Mouse (Mus musculus): ENCODE data around the gene Timeless. TPM values are rescaled to one million over a fixed set of nuclear protein-coding genes. Genes with fewer than 3 reads are reported as not detected.
A peak's percentile ranks its signal among the peaks of the same experiment; 100 is the strongest.

The Timeless gene
- polyA plus RNA-seq, 1 experiment from 2014 or later, result 37.6 TPM

DNA sequence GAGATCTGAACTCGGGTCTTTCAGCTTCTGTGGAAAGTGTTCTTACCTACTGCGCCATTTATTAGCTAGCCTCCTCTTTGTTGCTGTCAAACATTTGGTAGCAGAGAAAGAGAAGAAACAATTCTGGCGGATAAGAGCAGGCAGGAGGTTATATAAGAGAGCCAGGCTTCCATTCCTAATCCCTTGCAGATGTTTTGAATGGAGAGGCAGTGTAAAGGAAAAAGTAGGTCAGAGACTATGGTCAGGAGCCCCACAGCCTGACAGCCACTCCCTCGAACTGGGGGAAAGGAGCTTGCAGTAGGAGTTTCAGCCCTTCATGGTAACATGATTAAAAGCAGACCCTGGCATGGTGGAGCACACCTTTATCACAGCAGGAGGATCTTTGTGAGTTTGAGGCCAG is 4.5 kb downstream of the Timeless start:
- H3K27me3 ChIP-seq (replicated peaks), result no peaks in the 10 kb centered on the region
- WGBS, result 75% methylated on average over 4 of the region's 4 CpGs
- peaks cover 13% of the 10 kb centered on the region for H3K4me1 ChIP-seq (replicated peaks)
- no peaks in the 10 kb centered on the region for H3K9me3 ChIP-seq (replicated peaks)
- ATAC-seq (ENCODE audit: insufficient number of reproducible peaks, low FRiP score), result no peak
- peaks cover 24% of the 10 kb centered on the region for H3K36me3 ChIP-seq
- H3K9ac ChIP-seq, result no peak overlapping the region
- no peak overlapping the region for H3K4me3 ChIP-seq
- no peak overlapping the region for H3K27ac ChIP-seq (ENCODE audit: poor library complexity, severe bottlenecking)
- no peak overlapping the region for H3K4me2 ChIP-seq

GRCm38 (mm10) chr10:128237807-128238480 is 6.1 kb downstream of the Timeless start:
- 81% methylated on average over 15 of the region's 15 CpGs for WGBS
- H3K36me3 ChIP-seq, result peaks cover 40% of the 10 kb centered on the region
- no peaks in the 10 kb centered on the region for H3K9me3 ChIP-seq (replicated peaks)
- H3K4me3 ChIP-seq, result no peak overlapping the region
- H3K27ac ChIP-seq (ENCODE audit: poor library complexity, severe bottlenecking), result no peak overlapping the region
- H3K27me3 ChIP-seq (replicated peaks), result no peaks in the 10 kb centered on the region
- H3K9ac ChIP-seq, result no peak overlapping the region
- H3K4me2 ChIP-seq, result no peak overlapping the region
- no peak for ATAC-seq (ENCODE audit: insufficient number of reproducible peaks, low FRiP score)
- H3K4me1 ChIP-seq (replicated peaks), result peaks cover 10% of the 10 kb centered on the region

DNA sequence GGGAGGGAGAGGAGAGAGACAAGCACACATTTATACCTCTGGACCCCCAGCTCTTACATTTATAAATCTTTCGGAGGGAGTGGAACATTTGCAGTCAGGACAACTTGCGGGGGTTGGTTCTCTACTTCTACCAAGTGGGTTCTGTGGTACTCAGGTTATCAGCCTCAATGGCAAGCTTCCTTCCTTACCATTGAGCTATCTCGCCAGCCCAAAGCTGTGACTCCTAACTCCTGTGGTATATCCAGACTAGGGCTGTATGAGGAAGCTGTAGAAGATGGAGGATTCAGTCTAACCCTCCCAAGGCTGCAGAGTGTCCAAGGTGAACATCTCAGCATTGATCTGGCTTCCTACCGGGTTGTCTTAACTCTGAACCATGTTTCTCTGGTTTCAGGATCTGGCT is 7.3 kb downstream of the Timeless start:
- no peaks in the 10 kb centered on the region for H3K27me3 ChIP-seq (replicated peaks)
- no peaks in the 10 kb centered on the region for H3K9me3 ChIP-seq (replicated peaks)
- H3K9ac ChIP-seq, result no peak overlapping the region
- H3K4me3 ChIP-seq, result no peak overlapping the region
- peaks cover 11% of the 10 kb centered on the region for H3K4me1 ChIP-seq (replicated peaks)
- no peak overlapping the region for H3K4me2 ChIP-seq
- no peak for ATAC-seq (ENCODE audit: insufficient number of reproducible peaks, low FRiP score)
- H3K36me3 ChIP-seq, result peaks cover 50% of the 10 kb centered on the region
- 82% methylated on average over 4 of the region's 4 CpGs for WGBS
- H3K27ac ChIP-seq (ENCODE audit: poor library complexity, severe bottlenecking), result no peak overlapping the region

- no peaks in the 10 kb centered on the region for H3K27me3 ChIP-seq (replicated peaks)
- WGBS, result 68% methylated on average over 18 of the region's 18 CpGs
- peaks cover 11% of the 10 kb centered on the region for H3K4me1 ChIP-seq (replicated peaks)
- no peak overlapping the region for H3K4me3 ChIP-seq
- no peak overlapping the region for H3K9ac ChIP-seq
- peaks cover 60% of the 10 kb centered on the region for H3K36me3 ChIP-seq
- ATAC-seq (ENCODE audit: insufficient number of reproducible peaks, low FRiP score), result no peak
- no peak overlapping the region for H3K4me2 ChIP-seq
- no peaks in the 10 kb centered on the region for H3K9me3 ChIP-seq (replicated peaks)
- H3K27ac ChIP-seq (ENCODE audit: poor library complexity, severe bottlenecking), result no peak overlapping the region
These were observed 8.3 kb downstream of the Timeless start for GRCm38 (mm10) chr10:128240131-128240530.

GRCm38 (mm10) chr10:128243252-128243651 is 11.4 kb downstream of the Timeless start:
- ATAC-seq (ENCODE audit: insufficient number of reproducible peaks, low FRiP score), result no peak
- Histone ChIP-seq H3K4me1 (replicated peaks) (peaks cover 10% of the 10 kb centered on the region; the same call in 1 of the 2 replicates), H3K27me3 (replicated peaks) (no peaks in the 10 kb centered on the region), H3K9ac (no peak overlapping the region), H3K36me3 (peaks cover 85% of the 10 kb centered on the region), H3K4me3 (no peak overlapping the region), H3K27ac (ENCODE audit: poor library complexity, severe bottlenecking) (no peak overlapping the region), H3K4me2 (no peak overlapping the region), H3K9me3 (replicated peaks) (no peaks in the 10 kb centered on the region)
- 91% methylated on average over 8 of the region's 8 CpGs for WGBS

DNA sequence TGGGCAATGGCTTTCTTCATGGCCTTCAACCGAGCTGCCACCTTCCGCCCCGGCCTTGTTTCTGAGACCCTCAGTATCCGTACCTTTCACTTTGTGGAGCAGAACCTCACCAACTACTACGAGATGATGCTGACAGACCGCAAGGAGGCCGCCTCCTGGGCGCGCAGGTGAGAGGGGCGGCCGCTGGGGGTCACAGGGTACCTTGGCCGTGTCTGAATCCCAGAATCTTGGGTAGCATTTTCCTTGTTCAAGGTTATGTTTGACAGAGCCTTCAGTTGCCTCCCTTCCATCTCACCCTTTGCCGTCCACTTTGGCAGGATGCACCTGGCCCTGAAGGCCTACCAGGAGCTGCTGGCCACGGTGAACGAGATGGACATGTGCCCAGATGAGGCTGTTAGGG is 12.3 kb downstream of the Timeless start:
- no peak for ATAC-seq (ENCODE audit: insufficient number of reproducible peaks, low FRiP score)
- Histone ChIP-seq H3K27ac (ENCODE audit: poor library complexity, severe bottlenecking) (no peak overlapping the region), H3K4me3 (no peak overlapping the region), H3K36me3 (peaks cover 92% of the 10 kb centered on the region), H3K9ac (no peak overlapping the region), H3K4me1 (replicated peaks) (peaks cover 10% of the 10 kb centered on the region; the same call in 1 of the 2 replicates), H3K4me2 (no peak overlapping the region), H3K27me3 (replicated peaks) (no peaks in the 10 kb centered on the region), H3K9me3 (replicated peaks) (no peaks in the 10 kb centered on the region)
- 92% methylated on average over 15 of the region's 15 CpGs for WGBS

GRCm38 (mm10) chr10:128247020-128247732 is 15.3 kb downstream of the Timeless start:
- H3K9ac ChIP-seq, result no peak overlapping the region
- no peaks in the 10 kb centered on the region for H3K9me3 ChIP-seq (replicated peaks)
- 74% methylated on average over 17 of the region's 17 CpGs for WGBS
- ATAC-seq (ENCODE audit: insufficient number of reproducible peaks, low FRiP score), result peak; percentile 72; the same call in 1 of the 2 replicates
- H3K4me2 ChIP-seq, result peak overlapping the region; percentile 42
- no peaks in the 10 kb centered on the region for H3K27me3 ChIP-seq (replicated peaks)
- 0 out of 2 replicates have a peak overlapping the region, but pooled peaks have one; percentile 15 for H3K4me3 ChIP-seq
- H3K4me1 ChIP-seq (replicated peaks), result peaks cover 10% of the 10 kb centered on the region; the same call in 1 of the 2 replicates
- peaks cover 97% of the 10 kb centered on the region for H3K36me3 ChIP-seq
- peak overlapping the region; percentile 76 for H3K27ac ChIP-seq (ENCODE audit: poor library complexity, severe bottlenecking)

DNA sequence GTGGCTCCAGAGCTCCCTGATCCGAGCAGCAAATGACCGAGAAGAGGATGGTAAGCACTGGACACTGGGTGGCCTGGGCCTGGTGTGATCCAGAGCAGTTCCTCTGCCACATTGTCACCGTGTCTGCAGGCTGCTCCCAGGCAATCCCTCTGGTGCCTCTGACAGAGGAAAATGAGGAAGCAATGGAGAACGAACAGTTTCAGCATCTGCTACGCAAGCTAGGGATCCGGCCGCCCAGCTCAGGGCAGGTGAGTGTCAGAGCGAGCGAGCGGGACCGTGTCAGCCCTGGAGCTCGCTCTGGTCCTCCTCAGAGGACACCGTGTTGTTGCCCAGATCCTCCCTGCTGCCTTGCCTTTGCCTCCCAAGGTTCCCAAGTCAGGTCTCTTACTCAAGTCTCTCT is 18.7 kb downstream of the Timeless start:
- ATAC-seq (ENCODE audit: insufficient number of reproducible peaks, low FRiP score), result no peak
- H3K36me3 ChIP-seq, result peaks cover 78% of the 10 kb centered on the region
- H3K9ac ChIP-seq, result no peak overlapping the region

GRCm38 (mm10) chr10:128253677-128254255 is 21.9 kb downstream of the Timeless start, which contains the start of gene Apon:
TSS of gene Apon (plus strand) at chr10:128254096.
- WGBS, result 79% methylated on average over 4 of the region's 4 CpGs
- no peaks in the 10 kb centered on the region for H3K9me3 ChIP-seq (replicated peaks)
- H3K9ac ChIP-seq, result no peak within 1 kb of the TSS
- H3K27me3 ChIP-seq (replicated peaks), result no peaks in the 10 kb centered on the region
- ATAC-seq (ENCODE audit: insufficient number of reproducible peaks, low FRiP score), result no peak
- H3K4me2 ChIP-seq, result no peak within 1 kb of the TSS
- peaks cover 46% of the 10 kb centered on the region for H3K36me3 ChIP-seq
- H3K4me1 ChIP-seq (replicated peaks), result no peaks in the 10 kb centered on the region
- H3K4me3 ChIP-seq, result no peak within 1 kb of the TSS
- no peak within 1 kb of the TSS for H3K27ac ChIP-seq (ENCODE audit: poor library complexity, severe bottlenecking)

More for the DNA sequence above, 18.7 kb downstream of the Timeless start:
- no peak overlapping the region for H3K4me2 ChIP-seq
- H3K9me3 ChIP-seq (replicated peaks), result no peaks in the 10 kb centered on the region
- no peaks in the 10 kb centered on the region for H3K27me3 ChIP-seq (replicated peaks)
- no peak overlapping the region for H3K27ac ChIP-seq (ENCODE audit: poor library complexity, severe bottlenecking)
- H3K4me3 ChIP-seq, result no peak overlapping the region
- 0 out of 2 replicates have a peak, but pooled peaks cover 5% of the 10 kb centered on the region for H3K4me1 ChIP-seq (replicated peaks)
- WGBS, result 95% methylated on average over 13 of the region's 13 CpGs

DNA sequence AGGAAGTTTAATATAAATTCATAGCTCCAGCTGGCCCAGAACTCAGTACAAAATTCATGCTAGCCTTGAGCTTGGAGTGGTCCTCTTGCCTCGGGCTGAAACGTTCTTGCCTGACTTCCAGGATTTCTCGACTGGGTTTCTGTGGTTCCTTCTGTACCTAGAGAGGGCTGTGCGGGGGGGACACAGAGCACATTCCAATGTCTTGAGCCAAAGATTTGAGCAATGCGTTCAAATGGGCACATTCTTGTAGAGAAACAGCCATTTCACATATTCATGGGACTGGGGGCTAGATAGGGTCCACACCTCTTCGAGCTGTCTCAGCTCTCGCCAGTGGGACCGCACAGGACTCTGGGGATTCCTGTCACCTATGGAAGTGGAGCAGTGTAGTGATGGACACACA is 24.1 kb downstream of the Timeless start:
- Histone ChIP-seq H3K27me3 (replicated peaks) (no peaks in the 10 kb centered on the region), H3K9ac (no peak overlapping the region), H3K4me2 (no peak overlapping the region), H3K4me1 (replicated peaks) (no peaks in the 10 kb centered on the region), H3K27ac (ENCODE audit: poor library complexity, severe bottlenecking) (no peak overlapping the region), H3K36me3 (peaks cover 25% of the 10 kb centered on the region), H3K9me3 (replicated peaks) (no peaks in the 10 kb centered on the region), H3K4me3 (no peak overlapping the region)
- 85% methylated on average over 8 of the region's 8 CpGs for WGBS
- no peak for ATAC-seq (ENCODE audit: insufficient number of reproducible peaks, low FRiP score)

DNA sequence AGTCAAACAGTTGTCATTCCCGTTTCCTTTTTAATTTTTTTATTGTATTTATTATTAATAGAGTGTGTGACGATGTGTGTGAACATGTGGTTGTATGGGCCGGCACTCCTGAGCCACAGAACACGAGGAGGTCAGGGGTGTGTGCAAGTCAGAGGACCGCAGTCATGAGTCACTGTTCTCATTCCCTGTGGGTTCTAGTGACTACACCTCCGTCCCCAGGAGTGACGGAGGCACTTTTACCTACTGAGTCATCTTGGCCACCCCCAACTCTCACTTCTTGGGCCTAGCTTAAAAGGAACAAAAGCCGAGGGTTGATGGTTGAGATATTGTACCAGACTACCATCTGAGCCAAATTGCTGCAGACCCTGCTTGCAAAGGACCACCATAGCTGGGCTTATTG is 24.5 kb downstream of the Timeless start:
- H3K4me3 ChIP-seq, result no peak overlapping the region
- no peaks in the 10 kb centered on the region for H3K9me3 ChIP-seq (replicated peaks)
- H3K9ac ChIP-seq, result no peak overlapping the region
- no peaks in the 10 kb centered on the region for H3K27me3 ChIP-seq (replicated peaks)
- no peak overlapping the region for H3K27ac ChIP-seq (ENCODE audit: poor library complexity, severe bottlenecking)
- no peak for ATAC-seq (ENCODE audit: insufficient number of reproducible peaks, low FRiP score)
- H3K36me3 ChIP-seq, result peaks cover 21% of the 10 kb centered on the region
- 82% methylated on average over 8 of the region's 8 CpGs for WGBS
- H3K4me1 ChIP-seq (replicated peaks), result no peaks in the 10 kb centered on the region
- no peak overlapping the region for H3K4me2 ChIP-seq
